Comparison of ENCODE assay signal across 8 mouse cellular contexts in the genomic region with DNA sequence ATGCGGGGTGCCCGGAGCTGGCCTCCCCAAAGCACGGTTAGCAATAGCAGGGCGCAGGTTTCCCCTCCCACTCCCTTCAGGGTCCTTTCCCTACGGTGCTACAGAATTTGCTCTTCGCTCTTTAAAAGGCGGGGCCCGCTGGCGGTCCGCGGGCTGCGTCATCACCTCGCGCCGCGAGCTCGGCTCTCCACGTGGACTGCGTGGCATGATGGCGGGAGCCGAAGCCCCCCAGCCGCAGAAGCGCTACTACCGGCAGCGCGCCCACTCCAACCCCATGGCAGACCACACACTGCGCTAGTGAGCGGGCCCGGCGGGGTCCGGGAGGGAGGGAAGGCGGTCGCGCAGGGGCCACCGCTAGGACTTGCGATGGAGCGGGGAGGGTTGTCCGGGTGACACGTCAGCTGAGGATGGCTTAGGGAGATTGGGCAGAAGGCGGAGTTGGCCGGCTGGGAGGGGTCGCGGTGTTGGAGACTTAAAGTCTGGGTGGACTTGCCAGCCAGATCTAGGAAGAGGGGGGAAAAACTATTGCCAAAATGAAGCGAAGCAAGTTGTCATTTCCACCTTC. TPM values are rescaled to one million over a fixed set of nuclear protein-coding genes. Genes with fewer than 3 reads are reported as not detected.
DNase-seq lines count a peak whose midpoint lies in the region; ATAC-seq and TF ChIP-seq lines count a peak whose summit lies in the region.

No protein-coding gene starts in this region.

- TF ChIP-seq EP300 in ES-Bruce4 (IDR thresholded peaks at IDR 0.05; ENCODE audit: insufficient read depth, low read depth, low read length): 0 out of 2 replicates have a peak, but pooled peaks have one; percentile 49
- TF ChIP-seq EP300 in liver, postnatal 0 days (IDR thresholded peaks at IDR 0.05; ENCODE audit: low read depth): no peak

- H3K36me3 ChIP-seq in ES-Bruce4 (ENCODE audit: control insufficient read depth, insufficient read depth, low read length, poor library complexity, severe bottlenecking): 0 out of 2 replicates have a peak, but pooled peaks cover 4% of the 10 kb centered on the region
- H3K36me3 ChIP-seq in forebrain, embryonic 14.5 days (ENCODE audit: control insufficient read depth, insufficient read depth, low read length): peaks cover 9% of the 10 kb centered on the region; the same call in 1 of the 2 replicates
- peaks cover 3% of the 10 kb centered on the region; the same call in 1 of the 2 replicates for H3K36me3 ChIP-seq in liver, postnatal 0 days (replicated peaks; ENCODE audit: insufficient read depth, low read length)
- H3K36me3 ChIP-seq in neural tube, embryonic 13.5 days: peaks cover 3% of the 10 kb centered on the region; the same call in 1 of the 2 replicates
- H3K36me3 ChIP-seq in testis, adult 2 months (ENCODE audit: control insufficient read depth, insufficient read depth, low read length): no peaks in the 10 kb centered on the region; the same call in 1 of the 2 replicates

- H3K27ac ChIP-seq in ES-Bruce4 (ENCODE audit: insufficient read depth, low read length): no peak overlapping the region
- H3K27ac ChIP-seq in forebrain, embryonic 14.5 days (ENCODE audit: low read depth, low read length): no peak overlapping the region
- H3K27ac ChIP-seq in liver, postnatal 0 days (ENCODE audit: low read depth): peak overlapping the region; percentile 52; the same call in 1 of the 2 replicates
- no peak overlapping the region for H3K27ac ChIP-seq in neural tube, embryonic 13.5 days (replicated peaks)
- H3K27ac ChIP-seq in testis, adult 2 months (ENCODE audit: control insufficient read depth, insufficient read depth, low read depth, low read length): no peak overlapping the region

- H3K9me3 ChIP-seq in ES-Bruce4 (replicated peaks; ENCODE audit: control insufficient read depth, insufficient read depth, low read length, poor library complexity, severe bottlenecking): no peaks in the 10 kb centered on the region
- H3K9me3 ChIP-seq in forebrain, embryonic 14.5 days (replicated peaks; ENCODE audit: control insufficient read depth, low read length): no peaks in the 10 kb centered on the region
- H3K9me3 ChIP-seq in liver, postnatal 0 days (ENCODE audit: low read length): no peaks in the 10 kb centered on the region
- no peaks in the 10 kb centered on the region for H3K9me3 ChIP-seq in neural tube, embryonic 13.5 days

- peak overlapping the region; percentile 75 for H3K9ac ChIP-seq in ES-Bruce4 (ENCODE audit: low read depth, poor library complexity, severe bottlenecking)
- peak overlapping the region; percentile 71 for H3K9ac ChIP-seq in forebrain, embryonic 14.5 days (ENCODE audit: low read length)
- peak overlapping the region; percentile 62 for H3K9ac ChIP-seq in liver, postnatal 0 days (replicated peaks)
- peak overlapping the region; percentile 77 for H3K9ac ChIP-seq in neural tube, embryonic 13.5 days

- no peaks in the 10 kb centered on the region for H3K4me1 ChIP-seq in ES-Bruce4 (ENCODE audit: control insufficient read depth, insufficient read depth, low read length)
- H3K4me1 ChIP-seq in forebrain, embryonic 14.5 days (ENCODE audit: control insufficient read depth, insufficient read depth, low read length): peaks cover 3% of the 10 kb centered on the region; the same call in 1 of the 2 replicates
- H3K4me1 ChIP-seq in liver, postnatal 0 days (ENCODE audit: insufficient read depth): peaks cover 11% of the 10 kb centered on the region
- H3K4me1 ChIP-seq in neural tube, embryonic 13.5 days (replicated peaks): peaks cover 16% of the 10 kb centered on the region
- peaks cover 7% of the 10 kb centered on the region for H3K4me1 ChIP-seq in testis, adult 2 months (ENCODE audit: control insufficient read depth, insufficient read depth, low read length)

- TF ChIP-seq CTCF in ES-Bruce4 (IDR thresholded peaks at IDR 0.05; ENCODE audit: low read depth, low read length): no peak
- TF ChIP-seq CTCF in liver, postnatal 0 days (IDR thresholded peaks at IDR 0.05; ENCODE audit: low read depth): no peak
- no peak for TF ChIP-seq CTCF in testis, adult 2 months (IDR thresholded peaks at IDR 0.05; ENCODE audit: control insufficient read depth, insufficient read depth, insufficient replicate concordance, low read depth, low read length)

- DNase-seq in cerebellum, adult 11 months: peak; percentile 82
- DNase-seq in forebrain, embryonic 14.5 days (ENCODE audit: low spot score): peak; percentile 94
- peak; percentile 89 to 93 for DNase-seq in heart, postnatal 14 days
- peak; percentile 90 for DNase-seq in layer of hippocampus, adult 11-12 months (ENCODE audit: low spot score)
- peak; percentile 89 for DNase-seq in liver, postnatal 0 days

- intact Hi-C loops in heart, postnatal 14 days (cut with DNase I): no loop called here

- peak; percentile 9 for TF ChIP-seq POLR2A in ES-Bruce4 (IDR thresholded peaks at IDR 0.05; ENCODE audit: insufficient read depth, low read length)
- peak; percentile 64; the same call in 1 of the 2 replicates for TF ChIP-seq POLR2A in testis, adult 2 months (IDR thresholded peaks at IDR 0.05; ENCODE audit: control insufficient read depth, low read depth, low read length)

- WGBS in forebrain, embryonic 14.5 days: 1% methylated on average over 44 of the region's 44 CpGs
- WGBS in liver, postnatal 0 days (ENCODE audit: insufficient replicate concordance): 1% methylated on average over 44 of the region's 44 CpGs
- WGBS in neural tube, embryonic 13.5 days: 0% methylated on average over 44 of the region's 44 CpGs

- H3K4me3 ChIP-seq in ES-Bruce4 (ENCODE audit: low read depth, low read length): peak overlapping the region; percentile 80
- H3K4me3 ChIP-seq in forebrain, embryonic 14.5 days (ENCODE audit: low read depth, low read length): peak overlapping the region; percentile 70
- H3K4me3 ChIP-seq in liver, postnatal 0 days (ENCODE audit: low read depth, low read length): peak overlapping the region; percentile 72
- H3K4me3 ChIP-seq in neural tube, embryonic 13.5 days: peak overlapping the region; percentile 83
- peak overlapping the region; percentile 97 for H3K4me3 ChIP-seq in testis, adult 2 months (ENCODE audit: control insufficient read depth, low read depth, low read length)

- no peaks in the 10 kb centered on the region for H3K27me3 ChIP-seq in ES-Bruce4 (ENCODE audit: control insufficient read depth, insufficient read depth, low read length, poor library complexity, severe bottlenecking)
- H3K27me3 ChIP-seq in forebrain, embryonic 14.5 days (replicated peaks; ENCODE audit: control insufficient read depth, insufficient read depth, low read length): no peaks in the 10 kb centered on the region
- peaks cover 8% of the 10 kb centered on the region; the same call in 1 of the 2 replicates for H3K27me3 ChIP-seq in liver, postnatal 0 days (ENCODE audit: insufficient read depth, low read length)
- H3K27me3 ChIP-seq in neural tube, embryonic 13.5 days: peaks cover 15% of the 10 kb centered on the region
- no peaks in the 10 kb centered on the region for H3K27me3 ChIP-seq in testis, adult 2 months (ENCODE audit: control insufficient read depth, insufficient read depth, low read length)

- peak overlapping the region; percentile 96 for H3K4me2 ChIP-seq in forebrain, embryonic 14.5 days (ENCODE audit: low read length)
- peak overlapping the region; percentile 90 for H3K4me2 ChIP-seq in liver, postnatal 0 days (ENCODE audit: low read depth, low read length)
- H3K4me2 ChIP-seq in neural tube, embryonic 13.5 days: peak overlapping the region; percentile 99

- ATAC-seq in forebrain, embryonic 14.5 days: peak; percentile 94
- ATAC-seq in liver, postnatal 0 days: peak; percentile 91
- peak; percentile 82 for ATAC-seq in neural tube, embryonic 13.5 days (ENCODE audit: low read depth)

RNA-seq across cellular contexts. Expression of a gene that starts 0.5 kb away (rescaled TPM):
- 0.41 and 0.51 TPM in 2 replicates for polyA plus RNA-seq in ES-Bruce4 (2011; ENCODE audit: insufficient read depth, insufficient read length, low read depth, missing spikeins)
- polyA plus RNA-seq in forebrain, embryonic 14.5 days (2014; fragmentation: Nextera tagmentation; extraction: Ambion mirVana): 0.06 TPM in 1 of 2 replicates, not detected in the other
- total RNA-seq in heart, postnatal 14 days (2021): under 1 TPM in 1 of 2 experiments, not detected in 1; 0.12 TPM
- 0.05 and 0.07 TPM in 2 replicates for polyA plus RNA-seq in liver, postnatal 0 days (2015; fragmentation: Nextera tagmentation; extraction: Ambion mirVana)
- 0.20 and 0.25 TPM in 2 replicates for polyA plus RNA-seq in neural tube, embryonic 13.5 days (2015; fragmentation: Nextera tagmentation; extraction: Ambion mirVana)
- polyA plus RNA-seq in testis, adult 2 months (2012; rRNA removed): 0.05 and 0.08 TPM in 2 replicates

RNA-seq across cellular contexts. Expression of a gene that starts 0.6 kb away (rescaled TPM):
- polyA plus RNA-seq in ES-Bruce4 (2011; ENCODE audit: insufficient read depth, insufficient read length, low read depth, missing spikeins): 20.2 and 22.8 TPM in 2 replicates
- 21.4 and 22.3 TPM in 2 replicates for polyA plus RNA-seq in forebrain, embryonic 14.5 days (2014; fragmentation: Nextera tagmentation; extraction: Ambion mirVana)
- total RNA-seq in heart, postnatal 14 days (2021): 1 to 10 TPM; 5.0 to 6.0 TPM
- polyA plus RNA-seq in liver, postnatal 0 days (2015; fragmentation: Nextera tagmentation; extraction: Ambion mirVana): 14.9 and 15.0 TPM in 2 replicates
- 22.5 and 25.7 TPM in 2 replicates for polyA plus RNA-seq in neural tube, embryonic 13.5 days (2015; fragmentation: Nextera tagmentation; extraction: Ambion mirVana)
- 9.4 and 10.0 TPM in 2 replicates for polyA plus RNA-seq in testis, adult 2 months (2012; rRNA removed)

RNA-seq across cellular contexts. Expression of a gene that starts 6.2 kb away (rescaled TPM):
- polyA plus RNA-seq in ES-Bruce4 (2011; ENCODE audit: insufficient read depth, insufficient read length, low read depth, missing spikeins): 0.42 TPM in 1 of 2 replicates, not detected in the other
- 0.09 TPM in 1 of 2 replicates, not detected in the other for polyA plus RNA-seq in forebrain, embryonic 14.5 days (2014; fragmentation: Nextera tagmentation; extraction: Ambion mirVana)
- under 1 TPM; 0.27 to 0.50 TPM for total RNA-seq in heart, postnatal 14 days (2021)
- not detected in 2 replicates for polyA plus RNA-seq in liver, postnatal 0 days (2015; fragmentation: Nextera tagmentation; extraction: Ambion mirVana)
- 0.12 and 0.28 TPM in 2 replicates for polyA plus RNA-seq in neural tube, embryonic 13.5 days (2015; fragmentation: Nextera tagmentation; extraction: Ambion mirVana)
- polyA plus RNA-seq in testis, adult 2 months (2012; rRNA removed): 0.25 and 0.46 TPM in 2 replicates

RNA-seq across cellular contexts. Expression of a gene that starts 11.2 kb away (rescaled TPM):
- 40.6 and 47.9 TPM in 2 replicates for polyA plus RNA-seq in ES-Bruce4 (2011; ENCODE audit: insufficient read depth, insufficient read length, low read depth, missing spikeins)
- polyA plus RNA-seq in forebrain, embryonic 14.5 days (2014; fragmentation: Nextera tagmentation; extraction: Ambion mirVana): 64.4 and 65.4 TPM in 2 replicates
- total RNA-seq in heart, postnatal 14 days (2021): 10 to 100 TPM; 49.8 to 60.5 TPM
- polyA plus RNA-seq in liver, postnatal 0 days (2015; fragmentation: Nextera tagmentation; extraction: Ambion mirVana): 37.7 and 38.4 TPM in 2 replicates
- polyA plus RNA-seq in neural tube, embryonic 13.5 days (2015; fragmentation: Nextera tagmentation; extraction: Ambion mirVana): 53.3 and 65.1 TPM in 2 replicates
- polyA plus RNA-seq in testis, adult 2 months (2012; rRNA removed): 12.2 and 14.3 TPM in 2 replicates

RNA-seq across cellular contexts. Expression of a gene that starts 18.1 kb away (rescaled TPM):
- 8.8 and 9.5 TPM in 2 replicates for polyA plus RNA-seq in ES-Bruce4 (2011; ENCODE audit: insufficient read depth, insufficient read length, low read depth, missing spikeins)
- polyA plus RNA-seq in forebrain, embryonic 14.5 days (2014; fragmentation: Nextera tagmentation; extraction: Ambion mirVana): 8.2 and 8.8 TPM in 2 replicates
- 1 to 10 TPM; 1.6 TPM for total RNA-seq in heart, postnatal 14 days (2021)
- 0.04 and 0.06 TPM in 2 replicates for polyA plus RNA-seq in liver, postnatal 0 days (2015; fragmentation: Nextera tagmentation; extraction: Ambion mirVana)
- 5.4 and 6.3 TPM in 2 replicates for polyA plus RNA-seq in neural tube, embryonic 13.5 days (2015; fragmentation: Nextera tagmentation; extraction: Ambion mirVana)
- 2.1 TPM in 2 replicates for polyA plus RNA-seq in testis, adult 2 months (2012; rRNA removed)
